Mouse (Mus musculus) c-Kit-negative CD71-positive TER-119-positive erythroid progenitor cells, embryonic 14.5 days (primary cell): ENCODE results near the gene Chmp6.

Experiments used
- DNase-seq: peaks from one replicate; pipeline ENCODE4 v3.0.0-alpha.2; 2013; ENCODE audit warnings: low read depth, low spot score

Chmp6 gene

DNA sequence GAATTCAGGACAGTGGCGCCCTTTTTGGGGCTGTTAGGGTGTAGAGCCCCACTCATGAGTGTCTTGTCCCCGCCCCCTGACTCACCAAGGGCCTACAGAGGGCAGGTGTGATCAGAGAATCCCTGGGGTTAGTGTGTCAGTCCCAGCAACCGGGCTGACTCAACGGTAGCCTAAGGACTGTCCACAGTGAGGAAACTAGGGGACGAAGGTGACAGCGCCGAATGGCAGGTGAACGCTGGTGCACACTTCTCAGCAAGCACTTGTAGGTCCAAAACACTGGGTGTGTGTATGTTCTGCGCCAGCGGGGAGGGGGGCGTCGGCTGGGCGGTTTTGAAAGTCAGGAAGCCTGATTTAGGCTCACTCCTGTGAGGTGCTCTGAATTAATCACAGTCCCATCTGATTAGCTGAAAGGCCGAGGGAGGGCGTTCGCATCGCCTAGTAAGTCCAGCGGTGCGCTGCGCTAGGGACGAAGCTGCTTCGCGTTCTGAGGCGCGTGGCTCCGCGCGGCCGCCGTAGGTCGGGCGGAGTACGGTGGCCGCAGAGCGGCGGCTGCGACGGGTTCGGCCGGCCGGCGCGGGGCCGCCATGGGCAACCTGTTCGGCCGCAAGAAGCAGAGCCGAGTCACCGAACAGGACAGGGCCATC is at the start of gene Chmp6:
Chmp6 (plus strand) TSS at position 151 of the 644 bp plus-strand sequence.
- peak; percentile 65 for DNase-seq

DNA sequence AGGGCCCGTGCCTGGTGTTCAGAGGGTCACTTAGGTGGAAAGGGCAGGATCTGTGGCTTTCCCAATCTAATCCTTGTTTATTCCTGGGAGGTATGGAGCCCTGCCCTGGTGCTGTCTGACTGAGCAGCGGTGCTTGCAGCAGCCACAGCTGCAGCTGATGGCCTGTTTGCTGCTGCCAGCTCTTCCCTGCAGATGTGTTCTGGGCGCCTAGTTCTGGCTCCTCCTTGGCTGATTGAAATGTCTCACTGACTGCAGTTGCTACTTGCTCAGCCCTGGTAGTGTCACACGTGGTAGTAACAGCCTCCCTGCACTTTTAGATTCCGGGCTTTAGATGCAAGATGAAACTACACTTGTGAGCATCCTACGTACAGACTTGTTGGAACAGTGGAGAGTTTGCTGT is 46.4 kb upstream of the Chmp6 start:
- no peak for DNase-seq

DNA sequence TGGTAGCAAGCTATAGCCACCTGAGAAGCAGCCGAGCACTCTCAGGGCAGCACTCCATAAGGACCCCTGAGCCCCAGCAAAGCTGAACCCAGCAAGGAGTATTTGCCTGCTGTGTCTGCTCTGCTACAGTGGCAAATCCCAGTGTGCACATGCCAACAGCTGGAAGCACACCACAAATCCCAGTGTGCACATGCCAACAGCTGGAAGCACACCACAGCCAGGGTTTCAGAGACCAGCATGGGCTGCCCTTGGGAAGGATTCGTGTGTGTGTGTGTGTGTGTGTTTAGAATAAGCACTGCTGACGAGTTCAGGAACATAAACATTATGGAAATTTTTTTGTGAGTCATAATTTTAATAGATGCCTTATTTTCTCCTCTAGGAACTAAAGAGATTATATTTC is 45.1 kb upstream of the Chmp6 start:
- DNase-seq: no peak

DNA sequence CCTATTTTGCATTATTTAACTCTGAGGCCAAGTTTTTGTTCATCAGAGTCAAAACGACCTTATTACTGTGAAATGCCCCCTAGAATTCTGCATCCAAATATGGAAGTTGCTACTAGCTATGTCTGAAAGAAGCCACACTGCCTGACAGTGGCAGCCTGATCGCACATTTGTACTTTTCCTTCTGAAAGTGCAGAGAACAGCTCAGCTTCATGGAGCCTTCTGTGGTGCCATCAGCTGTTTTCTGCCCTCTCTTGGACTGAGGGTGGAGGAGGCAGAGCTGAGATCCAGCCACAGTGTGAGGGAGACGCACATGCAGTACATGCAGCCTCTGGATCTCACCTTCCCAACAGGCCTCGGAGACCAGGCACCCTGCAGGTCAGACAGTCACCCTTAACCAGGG is 44.7 kb upstream of the Chmp6 start:
- DNase-seq: no peak

DNA sequence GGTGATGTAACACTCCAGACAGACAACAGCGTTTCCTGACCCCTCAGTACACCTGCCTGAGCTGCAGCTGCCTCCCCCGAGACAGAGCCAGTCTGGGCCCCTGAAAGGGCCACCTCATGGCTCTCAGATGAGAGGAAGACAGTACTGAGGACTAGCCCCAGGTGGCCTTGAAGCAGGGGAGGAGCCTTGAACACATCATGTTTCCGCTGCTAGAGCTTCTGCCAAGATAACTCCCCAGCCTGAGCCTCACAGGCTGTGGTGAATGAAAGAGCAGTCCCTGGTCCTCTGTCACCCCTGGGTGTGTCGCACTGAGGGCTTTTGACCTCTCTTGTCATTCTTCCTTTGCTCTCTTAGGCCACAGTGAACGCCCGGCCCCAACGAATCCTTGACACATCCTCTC is 42.1 kb upstream of the Chmp6 start:
- DNase-seq: no peak

DNA sequence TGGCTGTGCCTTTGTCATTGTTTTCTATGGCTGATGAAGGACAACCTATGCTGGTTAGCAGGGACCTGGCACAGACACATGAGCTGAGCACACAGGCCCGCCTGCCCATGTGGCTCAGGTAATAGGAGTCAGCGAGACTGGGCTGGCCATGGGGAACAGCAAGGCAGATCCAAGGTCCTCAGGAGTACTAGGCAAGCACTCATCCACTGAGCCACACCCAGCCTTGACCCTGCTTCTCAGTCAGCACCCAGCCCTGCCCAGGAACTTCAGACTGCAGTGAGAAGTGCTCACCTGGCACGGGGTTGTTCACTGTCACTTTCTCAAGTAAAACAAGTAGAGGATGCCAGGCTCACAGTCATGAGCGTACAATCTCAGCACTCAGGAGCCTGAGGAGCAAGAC is 39.6 kb upstream of the Chmp6 start:
- DNase-seq: no peak

DNA sequence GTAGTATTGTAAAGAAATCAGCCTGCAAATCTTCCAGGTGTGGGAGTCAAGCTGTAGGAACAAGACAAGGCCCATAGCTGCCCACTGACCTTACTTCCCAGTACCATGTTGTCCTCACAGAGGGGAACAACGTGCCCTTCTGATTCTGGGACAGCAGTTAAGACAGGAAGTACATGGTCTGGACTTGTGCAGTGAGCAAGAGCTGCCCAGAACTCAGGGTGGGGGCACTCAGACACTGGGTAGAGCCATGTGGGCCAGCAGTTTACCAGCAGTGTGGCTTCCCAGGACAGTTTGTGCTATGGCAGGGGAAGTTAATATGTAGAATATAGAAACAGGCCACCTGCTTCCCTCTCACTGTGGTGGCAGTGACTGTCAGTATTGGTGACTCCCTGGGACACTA is 38.4 kb upstream of the Chmp6 start:
- DNase-seq: no peak

DNA sequence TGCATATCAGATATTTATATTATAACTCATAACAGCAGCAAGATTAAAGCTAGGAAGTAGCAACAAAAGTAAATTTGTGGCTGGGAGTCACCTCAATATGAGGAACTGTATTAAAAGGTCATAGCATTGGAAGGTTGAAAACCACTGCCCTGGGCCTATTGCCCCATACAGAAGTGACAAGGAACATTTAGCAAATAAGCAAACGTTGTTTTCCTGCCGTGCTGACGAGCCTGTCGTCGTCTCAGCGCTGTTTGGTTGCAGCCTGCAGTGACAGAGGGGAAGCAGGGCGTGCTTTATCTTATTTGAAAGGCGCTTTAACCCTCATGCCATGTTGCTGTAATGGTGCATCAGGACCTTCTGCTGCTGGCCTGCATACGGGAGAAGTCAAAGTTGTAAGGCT is 37.6 kb upstream of the Chmp6 start:
- DNase-seq: no peak

DNA sequence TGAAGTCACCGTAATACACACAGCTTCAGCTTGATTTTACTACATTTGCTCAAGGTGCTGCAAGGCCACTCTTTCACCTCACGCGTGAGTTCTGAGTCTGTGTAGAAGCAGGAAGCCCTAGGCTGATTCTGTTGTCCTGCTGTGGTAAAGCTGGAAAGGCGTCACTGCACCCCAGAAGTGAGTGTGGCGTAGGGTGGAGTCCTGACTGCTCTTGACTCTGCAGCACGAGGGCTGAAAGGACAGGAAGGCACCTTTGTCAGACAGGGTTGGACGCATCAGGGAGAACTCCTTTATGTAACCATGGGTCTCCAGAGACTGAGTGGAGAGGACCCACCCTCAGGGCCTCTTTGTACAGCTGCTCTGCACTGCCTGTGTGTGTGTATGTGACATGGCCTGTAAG is 36.1 kb upstream of the Chmp6 start:
- no peak for DNase-seq

DNA sequence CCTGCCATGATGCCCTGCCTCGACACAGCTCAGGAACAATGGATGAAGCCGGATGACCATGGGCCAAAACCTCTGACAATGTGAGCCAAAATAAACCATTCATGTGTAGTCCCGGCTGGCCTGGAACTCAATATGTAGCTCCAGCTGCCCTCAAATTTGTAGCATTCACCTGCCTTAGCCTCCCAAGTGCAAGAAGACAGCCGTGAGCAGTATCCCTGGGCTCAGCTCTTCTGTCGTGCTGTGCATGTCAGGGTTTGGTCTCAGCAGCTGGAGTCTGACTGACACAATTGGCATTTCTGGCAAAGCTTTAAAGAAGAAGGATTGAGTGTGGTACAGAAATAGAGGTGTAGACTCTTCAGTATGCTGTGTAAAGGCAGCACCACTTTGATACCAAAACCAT is 33.7 kb upstream of the Chmp6 start:
- no peak for DNase-seq

DNA sequence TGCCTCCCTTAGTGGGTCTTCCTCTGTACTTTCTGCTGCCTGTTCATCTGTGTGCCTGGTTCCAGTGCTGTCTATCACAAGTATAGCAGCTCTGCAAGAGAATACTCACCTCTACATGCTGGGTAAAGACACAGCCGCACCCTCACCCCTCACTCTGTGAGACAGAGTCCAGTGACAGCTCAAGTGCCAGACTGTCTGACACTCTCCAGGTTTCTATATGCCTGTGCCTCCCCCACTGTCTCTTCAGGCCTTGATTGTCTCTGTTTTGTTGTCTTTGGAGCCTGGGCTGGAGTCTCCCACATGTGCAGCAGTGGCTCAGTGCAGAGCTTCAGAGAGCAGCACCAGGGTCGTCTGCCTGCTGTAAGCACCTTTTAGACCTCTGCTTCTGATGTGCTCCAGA is 29.6 kb upstream of the Chmp6 start:
- no peak for DNase-seq

DNA sequence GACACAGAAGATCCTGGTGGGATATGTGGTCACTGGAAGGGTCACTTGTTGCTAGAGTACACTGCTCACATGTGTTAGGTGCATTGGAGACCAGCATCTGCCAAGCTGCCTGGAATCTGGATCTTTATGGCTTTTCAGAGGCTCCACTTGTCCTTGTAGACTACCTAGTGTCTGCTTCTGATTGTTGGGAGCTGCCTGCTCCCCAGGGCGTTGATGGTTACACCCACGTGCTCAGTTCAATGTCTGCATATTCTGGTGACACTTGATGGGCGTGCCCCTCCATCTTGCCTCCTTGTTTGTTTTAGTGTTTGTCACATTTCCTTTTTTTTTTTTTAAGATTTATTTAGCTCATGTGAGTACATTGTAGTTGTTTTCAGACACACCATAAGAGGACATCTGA is 23.3 kb upstream of the Chmp6 start:
- no peak for DNase-seq

DNA sequence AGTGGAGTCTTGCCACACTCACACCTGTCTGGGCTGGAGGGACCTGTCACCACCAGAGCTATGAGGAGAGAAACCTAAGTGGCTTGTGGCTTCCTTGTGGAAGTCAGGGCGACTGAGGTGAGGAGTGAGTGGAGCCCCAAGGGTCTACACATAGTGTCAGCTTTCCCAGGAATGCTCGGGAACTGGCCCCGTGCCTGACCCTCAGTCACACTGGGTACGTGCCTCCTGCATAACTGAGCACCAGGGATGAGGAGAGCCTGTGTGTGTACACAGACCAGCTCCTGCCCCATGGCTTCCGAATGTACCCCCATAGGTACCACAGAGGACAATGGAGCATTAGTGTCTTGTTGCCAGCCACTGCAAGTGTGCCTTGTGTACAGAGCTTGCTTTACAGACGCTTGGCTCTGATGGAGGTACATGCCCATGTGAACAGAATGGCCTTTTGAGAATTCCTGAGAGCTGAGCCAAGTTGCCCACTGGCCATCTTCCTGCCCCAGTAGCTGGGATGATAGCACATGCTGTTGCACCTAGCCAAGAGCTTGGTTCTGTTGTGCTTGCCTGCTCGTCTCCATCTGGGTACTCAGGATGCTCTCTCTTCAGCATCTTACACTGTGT is 21.5 kb upstream of the Chmp6 start:
- no peak for DNase-seq

DNA sequence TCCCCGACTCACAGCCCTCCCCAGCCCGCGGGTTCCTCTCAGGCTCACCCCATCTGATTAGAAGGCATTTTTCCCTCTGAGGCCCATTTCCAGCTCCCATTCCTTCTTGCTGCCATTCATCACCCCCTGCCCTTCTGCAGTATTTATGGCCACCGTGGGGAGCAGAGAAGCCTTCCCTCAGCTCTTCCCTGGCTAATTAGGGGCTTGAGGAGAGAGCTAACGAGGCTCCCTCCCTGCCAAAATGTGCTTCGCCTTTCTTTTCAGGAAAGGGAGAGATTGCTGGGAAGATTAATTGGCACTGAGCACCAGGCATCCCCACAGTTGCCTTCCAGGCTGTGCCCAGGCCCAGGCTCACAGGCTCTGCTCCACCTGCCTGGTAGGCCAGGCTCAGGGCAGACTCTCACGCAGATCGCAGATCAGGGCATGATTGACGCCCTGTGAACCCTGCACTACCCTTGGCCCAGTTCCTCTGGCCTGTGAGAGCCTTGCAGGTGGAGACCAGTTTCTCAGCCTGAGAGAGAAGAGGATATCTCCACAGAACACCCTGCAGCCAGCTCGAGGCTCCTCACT is 19.5 kb upstream of the Chmp6 start:
- DNase-seq: no peak

DNA sequence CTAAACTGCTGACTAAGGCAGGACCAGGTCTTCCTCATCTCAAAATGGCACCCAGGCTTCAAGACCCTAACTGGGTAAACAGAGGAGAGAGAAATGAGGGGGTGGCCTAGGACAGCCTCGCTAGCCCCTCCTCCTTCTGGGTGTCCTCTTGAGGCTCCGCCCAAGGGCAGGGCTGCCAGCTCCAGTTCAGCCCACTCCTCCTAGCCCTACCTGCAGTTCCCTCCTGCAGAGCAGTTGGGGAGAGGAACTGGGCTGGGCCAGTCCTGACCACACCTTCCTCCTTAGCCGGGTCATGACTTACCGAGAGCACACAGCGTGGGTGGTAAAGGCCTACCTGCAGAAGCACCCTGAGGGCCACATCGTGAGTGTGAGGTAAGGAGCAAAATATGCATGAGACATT is 18.6 kb upstream of the Chmp6 start:
- no peak for DNase-seq

DNA sequence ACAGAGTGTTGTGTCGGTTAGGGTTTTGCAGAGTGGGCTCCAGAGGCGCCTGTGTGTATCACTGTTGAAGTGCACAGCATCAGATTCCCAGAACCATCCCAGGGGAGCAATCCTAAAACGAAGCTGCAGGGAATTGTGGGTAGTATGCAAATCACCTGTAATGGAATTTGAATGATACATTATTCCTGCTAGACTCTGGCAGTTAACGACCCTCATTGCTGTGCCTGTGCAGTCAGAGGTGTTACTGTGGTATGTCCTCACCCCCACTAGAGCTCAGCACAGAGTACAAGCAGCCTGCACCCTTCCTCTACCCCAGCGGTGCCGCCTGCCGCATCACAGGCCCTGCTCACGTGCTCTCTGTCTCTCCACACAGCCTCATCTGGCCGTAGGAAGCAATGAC is 16.2 kb upstream of the Chmp6 start:
- no peak for DNase-seq

DNA sequence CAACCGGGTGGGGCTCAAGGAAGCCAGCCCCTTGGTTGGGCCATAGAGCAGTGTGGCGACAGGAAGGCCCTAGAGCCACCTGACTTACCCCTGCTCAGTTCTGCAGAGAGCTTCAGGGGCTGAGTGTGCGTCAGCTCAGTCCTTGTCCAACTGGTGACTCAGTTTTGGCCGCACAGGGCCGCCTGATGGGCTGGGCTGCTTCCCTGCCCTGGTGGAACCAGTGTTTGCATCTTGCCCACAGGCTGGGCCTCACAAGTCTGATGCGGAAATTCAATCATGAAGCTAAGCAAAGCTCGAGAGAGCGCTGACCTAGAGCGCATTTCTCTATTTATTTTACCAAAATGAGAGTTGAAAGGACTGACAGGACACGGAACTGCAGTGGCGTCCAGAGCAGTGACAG is 14.3 kb upstream of the Chmp6 start:
- no peak for DNase-seq

DNA sequence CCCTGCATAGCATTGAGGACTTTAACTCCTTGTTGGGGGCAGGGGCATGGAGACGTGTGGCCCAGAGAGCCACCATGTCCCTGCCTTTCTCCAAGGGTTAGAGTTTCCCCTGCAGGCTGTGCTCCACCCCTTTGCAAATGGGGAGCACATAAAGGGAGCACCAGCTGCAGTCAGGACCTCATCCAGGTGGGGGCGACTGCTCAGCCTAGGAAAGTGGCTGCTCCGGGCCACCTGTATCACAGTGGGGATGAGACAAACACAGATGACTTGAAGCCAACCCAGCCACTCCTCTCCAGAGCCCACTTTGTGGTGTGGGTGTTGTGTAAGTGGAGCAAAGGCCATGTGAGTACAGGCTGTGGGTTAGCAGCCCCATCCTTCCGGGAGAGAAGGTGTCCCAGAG is 12.1 kb upstream of the Chmp6 start:
- no peak for DNase-seq

DNA sequence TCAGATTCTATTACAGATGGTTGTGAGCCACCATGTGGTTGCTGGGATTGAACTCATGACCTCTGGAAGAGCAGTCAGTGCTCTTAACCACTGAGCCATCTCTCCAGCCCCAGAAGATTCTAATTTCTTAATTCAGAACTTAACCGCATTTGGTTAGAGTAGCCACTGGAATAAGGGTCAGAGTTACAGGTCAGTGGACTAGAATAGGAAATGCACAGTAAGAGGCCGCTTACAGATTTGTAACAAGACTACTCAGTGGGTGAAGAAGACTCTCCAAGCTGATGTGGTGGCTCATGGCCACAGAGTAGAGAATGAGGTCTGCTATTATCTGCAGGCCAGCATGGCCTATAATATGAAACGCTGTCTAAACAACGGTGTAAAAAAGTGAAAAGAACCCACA is 10.3 kb upstream of the Chmp6 start:
- DNase-seq: no peak

DNA sequence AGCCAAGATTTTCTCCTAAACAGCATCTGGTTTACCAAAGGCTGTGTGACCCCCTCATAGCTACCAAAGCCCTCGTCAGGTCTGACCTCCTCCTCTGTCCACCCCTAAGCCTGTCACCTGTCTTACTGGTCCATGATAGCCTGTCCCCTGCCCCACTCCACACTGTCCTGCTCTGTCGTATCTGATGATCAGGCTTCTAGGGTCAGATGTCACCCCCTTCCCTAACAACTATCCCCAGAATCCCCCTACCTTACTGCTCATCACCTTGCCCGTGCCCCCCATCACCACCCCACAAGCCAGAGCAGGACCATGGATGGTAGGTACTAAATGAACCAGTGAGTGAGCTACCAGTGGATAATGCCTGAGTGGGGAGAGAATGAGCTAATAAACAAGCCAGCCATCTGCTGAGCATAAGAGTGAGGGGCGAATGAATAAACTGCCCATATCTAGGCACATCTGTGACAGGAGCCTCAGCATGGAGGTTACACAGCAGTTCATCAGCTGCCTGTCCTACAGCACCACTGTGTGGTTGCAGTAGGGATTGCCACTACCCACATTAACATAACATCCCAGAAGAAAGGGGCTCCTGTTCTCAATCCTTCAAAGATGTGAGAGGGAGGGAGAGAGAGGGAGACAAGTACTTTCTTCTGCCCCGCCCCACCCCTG is 8.5 kb upstream of the Chmp6 start:
- DNase-seq: no peak

DNA sequence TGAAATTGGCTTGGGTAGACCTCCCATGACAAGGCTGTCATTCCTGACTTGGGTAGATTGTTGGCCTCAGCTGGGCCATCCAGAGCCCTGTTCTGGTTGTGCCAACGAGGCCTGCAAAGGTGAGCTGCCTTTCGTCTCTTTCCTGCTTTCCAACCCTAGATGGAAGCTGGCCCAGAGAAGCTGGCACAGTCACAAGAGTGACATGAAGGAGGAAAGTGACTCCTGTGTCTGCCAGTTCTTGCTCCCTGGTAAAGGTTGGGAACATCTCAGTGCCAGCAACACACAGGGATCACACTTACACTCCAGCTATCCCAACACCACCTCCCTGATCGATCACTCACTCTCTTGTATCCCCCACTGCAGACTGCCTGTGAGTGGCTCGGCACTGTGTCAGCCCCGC is 7.4 kb upstream of the Chmp6 start:
- DNase-seq: no peak

DNA sequence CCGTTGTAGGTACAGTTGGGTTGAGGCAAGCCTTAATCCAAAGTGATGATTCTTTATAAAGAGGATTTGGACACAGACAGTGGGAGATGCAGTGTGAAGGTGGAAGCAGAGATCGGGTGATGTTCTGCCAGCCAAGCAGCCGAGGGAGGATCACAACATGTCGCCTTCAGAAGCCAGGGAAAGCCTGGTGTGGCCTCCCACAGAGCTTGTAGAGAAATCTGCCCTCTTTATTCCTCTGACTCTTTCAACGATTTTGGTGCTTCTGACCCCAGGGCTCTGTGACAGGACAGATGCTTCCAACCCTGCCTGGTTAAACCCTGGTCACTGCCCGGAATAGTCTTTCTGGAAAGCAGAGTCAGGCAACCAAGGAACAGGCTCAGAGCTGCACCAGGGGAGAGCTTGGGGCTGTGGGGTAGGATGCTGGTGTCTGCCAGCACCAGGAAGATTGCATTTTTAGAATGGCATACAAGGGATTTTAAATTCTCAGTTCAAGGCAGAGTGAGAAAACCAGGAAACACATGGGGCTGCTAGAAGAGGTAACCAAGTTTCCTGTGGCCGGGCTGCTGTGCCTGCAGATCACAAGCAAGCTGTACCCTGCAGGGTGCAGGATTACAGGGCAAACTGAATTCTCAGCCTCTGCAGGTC is 6.1 kb upstream of the Chmp6 start:
- DNase-seq: no peak

DNA sequence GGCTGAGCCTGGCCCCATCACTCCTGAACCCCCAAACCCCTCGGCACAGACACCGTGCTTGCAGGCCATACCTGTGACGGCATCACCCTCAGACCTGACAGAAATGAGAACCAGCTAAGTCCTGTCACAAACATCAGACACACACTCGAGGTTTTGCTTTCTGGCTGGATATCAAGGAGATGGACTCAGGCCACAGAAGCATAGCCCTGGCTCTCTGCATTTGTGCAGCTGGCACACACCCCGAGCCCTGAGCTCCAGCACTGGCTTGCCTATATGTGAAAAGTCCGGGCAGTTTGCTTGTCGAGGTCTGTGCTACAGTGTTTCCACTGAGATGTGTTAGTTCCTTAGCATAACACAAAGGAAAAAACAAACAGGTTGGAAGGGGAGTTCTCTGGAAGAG is 5.5 kb upstream of the Chmp6 start:
- DNase-seq: no peak
